Mouse (Mus musculus) limb, embryonic 14.5 days (tissue): ENCODE measurements at regions not wholly inside any gene's neighbourhood (a gene's known extent, or its start where the extent isn't known, plus 50 kb on each side); places are given as distances from the start of the nearest gene placed in this dataset.

Experiments
- ATAC-seq: fragments of 200-750 bp; cut with Nextera tagmentation; 2 replicates; pipeline ENCODE4 v1.8.0; 2017; ENCODE audit warnings: low read depth, moderate number of reproducible peaks, moderate TSS enrichment; ENCODE audit not compliant: low FRiP score
- DNase-seq: peaks from one replicate; pipeline ENCODE4 v3.0.0-alpha.2; 2015; ENCODE audit warnings: low spot score
- H3K27ac ChIP-seq: fragments of 300-500 bp; sonication (generic); replicated peaks from 2 replicates; pipeline ENCODE4 v1.5.1; 2014; ENCODE audit warnings: low read depth, mild to moderate bottlenecking, low read length, moderate library complexity, mixed read lengths
- H3K27me3 ChIP-seq: fragments of 300-500 bp; sonication (generic); 2 replicates; pipeline ENCODE4 v1.6.1; 2014; ENCODE audit warnings: low read length, mixed read lengths; ENCODE audit not compliant: control insufficient read depth, insufficient read depth
- H3K36me3 ChIP-seq: fragments of 300-500 bp; sonication (generic); 2 replicates; pipeline ENCODE4 v1.6.1; 2014; ENCODE audit warnings: mild to moderate bottlenecking, low read length, moderate library complexity, mixed read lengths; ENCODE audit not compliant: control insufficient read depth, insufficient read depth
- H3K4me1 ChIP-seq: fragments of 300-500 bp; sonication (generic); 2 replicates; pipeline ENCODE4 v1.6.1; 2014; ENCODE audit warnings: antibody characterized with exemption, low read length, mixed read lengths; ENCODE audit not compliant: control insufficient read depth, insufficient read depth
- H3K4me2 ChIP-seq: fragments of 300-500 bp; sonication (generic); replicated peaks from 2 replicates; pipeline ENCODE4 v1.6.1; 2014; ENCODE audit warnings: low read depth, mild to moderate bottlenecking, low read length, moderate library complexity; ENCODE audit not compliant: severe bottlenecking
- H3K4me3 ChIP-seq: fragments of 300-500 bp; sonication (generic); replicated peaks from 2 replicates; pipeline ENCODE4 v1.5.1; 2014; ENCODE audit warnings: low read length
- H3K9ac ChIP-seq: fragments of 300-500 bp; sonication (generic); 2 replicates; pipeline ENCODE4 v1.6.1; 2014; ENCODE audit warnings: mild to moderate bottlenecking, low read depth, low read length, moderate library complexity; ENCODE audit not compliant: severe bottlenecking
- H3K9me3 ChIP-seq: fragments of 300-500 bp; sonication (generic); 2 replicates; pipeline ENCODE4 v1.6.1; 2016; ENCODE audit warnings: low read length; ENCODE audit not compliant: control insufficient read depth
- POLR2A ChIP-seq: fragments of 200-500 bp; IDR thresholded peaks from 2 replicates; pipeline ENCODE4 v1.8.0; 2012; ENCODE audit warnings: inconsistent platforms, mild to moderate bottlenecking, moderate library complexity, borderline replicate concordance; ENCODE audit not compliant: insufficient read depth, insufficient read length; ENCODE audit errors: extremely low read depth
- WGBS: fragments of 180-500 bp; shearing (Covaris S2); extraction: QIAGEN DNeasy Blood & Tissue Kit; methylation state at CpG from one replicate; pipeline ENCODE4 v1.1.7; 2014; 5-methylcytosine and 5-hydroxymethylcytosine counted together

DNA sequence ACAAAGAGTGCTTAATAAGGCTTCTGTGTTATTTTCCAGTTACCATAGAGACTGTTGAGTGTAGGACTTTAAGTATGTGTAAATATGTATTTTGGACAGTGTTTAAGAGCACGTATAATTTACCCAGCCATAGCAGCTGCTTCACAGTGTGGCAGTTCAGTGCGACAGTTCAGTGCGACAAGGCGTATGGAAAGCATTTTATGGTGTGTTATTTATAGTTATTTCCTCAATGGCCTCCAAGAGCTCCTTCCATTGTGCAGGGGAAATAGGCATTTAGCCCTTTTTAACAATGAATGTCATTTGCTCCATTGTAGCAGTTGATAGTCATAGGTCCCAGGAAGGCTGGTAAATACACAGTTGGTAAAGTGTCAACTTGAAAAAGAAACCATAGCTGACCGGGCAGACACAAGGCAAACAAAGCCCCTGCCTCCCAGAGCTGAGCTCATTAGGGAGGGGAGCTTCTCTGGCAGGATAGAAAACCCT, 275.1 kb upstream of the Dynlrb2 start:
- no peaks in the 10 kb centered on the region for H3K27me3 ChIP-seq
- no peaks in the 10 kb centered on the region for H3K36me3 ChIP-seq
- TF ChIP-seq POLR2A: no peak
- H3K27ac ChIP-seq: no peak overlapping the region
- no peak overlapping the region for H3K9ac ChIP-seq
- ATAC-seq: no peak
- 23% methylated on average over 5 of the region's 5 CpGs for WGBS
- H3K9me3 ChIP-seq: no peaks in the 10 kb centered on the region
- no peak overlapping the region for H3K4me2 ChIP-seq
- H3K4me1 ChIP-seq: 0 out of 2 replicates have a peak, but pooled peaks cover 4% of the 10 kb centered on the region
- peak; percentile 17 for DNase-seq
- H3K4me3 ChIP-seq: no peak overlapping the region

DNA sequence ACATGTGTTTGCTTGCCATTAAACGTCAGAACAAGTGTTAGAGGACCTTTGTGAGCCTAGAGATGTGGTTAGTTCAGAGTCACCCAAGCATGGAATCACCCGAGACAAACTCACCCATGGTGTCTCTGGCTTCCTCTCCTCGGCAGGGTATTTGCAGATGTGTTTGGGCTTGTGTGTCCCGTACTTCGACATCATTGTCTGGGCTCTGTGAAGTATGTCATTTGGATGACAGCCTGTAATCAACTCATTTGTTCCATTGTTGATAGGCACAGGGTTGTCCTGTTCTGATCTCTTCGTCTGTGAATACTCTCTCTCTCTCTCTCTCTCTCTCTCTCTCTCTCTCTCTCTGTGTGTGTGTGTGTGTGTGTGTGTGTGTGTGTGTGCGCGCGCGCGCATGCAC, 277.8 kb upstream of the Dynlrb2 start:
- Histone ChIP-seq H3K36me3 (no peaks in the 10 kb centered on the region), H3K27me3 (no peaks in the 10 kb centered on the region), H3K4me2 (no peak overlapping the region), H3K27ac (no peak overlapping the region), H3K4me3 (no peak overlapping the region), H3K9me3 (no peaks in the 10 kb centered on the region), H3K4me1 (0 out of 2 replicates have a peak, but pooled peaks cover 4% of the 10 kb centered on the region), H3K9ac (no peak overlapping the region)
- TF ChIP-seq POLR2A: no peak
- WGBS: 87% methylated on average over 11 of the region's 11 CpGs
- DNase-seq (no peak), ATAC-seq (no peak)

DNA sequence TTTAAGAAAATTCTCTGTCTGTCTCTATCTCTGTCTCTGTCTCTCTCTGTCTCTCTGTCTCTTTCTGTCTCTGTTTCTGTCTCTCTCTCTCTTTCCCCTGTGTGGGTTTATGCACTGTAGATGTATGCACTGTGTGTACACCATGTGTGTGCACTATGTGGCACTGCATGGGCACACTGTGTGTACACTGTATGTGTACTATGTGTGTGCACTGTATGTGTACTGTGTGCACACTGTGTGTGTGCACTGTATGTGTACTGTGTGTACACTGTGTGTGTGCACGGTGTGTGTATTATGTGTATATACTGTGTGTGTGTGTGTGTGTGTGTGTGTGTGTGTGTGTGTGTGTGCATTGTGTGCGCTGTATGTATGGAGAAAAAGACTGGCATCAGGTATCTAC, 281.5 kb upstream of the Dynlrb2 start:
- H3K9me3 ChIP-seq: no peaks in the 10 kb centered on the region
- H3K4me2 ChIP-seq: no peak overlapping the region
- DNase-seq (no peak), ATAC-seq (no peak)
- H3K27ac ChIP-seq: no peak overlapping the region
- no peaks in the 10 kb centered on the region for H3K27me3 ChIP-seq
- no peak overlapping the region for H3K9ac ChIP-seq
- 0 out of 2 replicates have a peak, but pooled peaks cover 4% of the 10 kb centered on the region for H3K4me1 ChIP-seq
- H3K4me3 ChIP-seq: no peak overlapping the region
- no peaks in the 10 kb centered on the region for H3K36me3 ChIP-seq
- TF ChIP-seq POLR2A: no peak
- WGBS: 95% methylated on average over 2 of the region's 2 CpGs

DNA sequence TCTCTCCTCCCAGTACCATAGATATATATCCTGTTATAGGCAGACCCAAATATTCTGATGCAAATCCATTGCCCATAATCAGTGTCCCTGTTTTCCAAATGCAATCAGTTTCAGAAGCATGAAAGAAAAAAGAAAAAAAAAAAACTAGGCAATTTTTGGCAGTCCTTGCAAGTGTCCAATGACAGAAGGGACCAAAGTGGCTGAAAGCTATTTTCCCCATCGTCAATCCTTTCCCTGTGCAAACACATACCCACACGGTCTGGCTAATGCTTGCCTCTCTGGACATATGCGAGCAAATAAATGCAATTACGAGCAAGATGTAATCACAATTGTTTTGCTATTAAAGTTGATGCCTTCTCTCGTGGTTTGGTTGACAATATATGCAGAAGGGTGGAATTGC, 288.9 kb upstream of the Dynlrb2 start:
- DNase-seq (no peak), ATAC-seq (no peak)
- Histone ChIP-seq H3K36me3 (no peaks in the 10 kb centered on the region), H3K27ac (no peak overlapping the region), H3K4me3 (no peak overlapping the region), H3K4me1 (no peaks in the 10 kb centered on the region), H3K4me2 (no peak overlapping the region), H3K9ac (no peak overlapping the region), H3K27me3 (no peaks in the 10 kb centered on the region), H3K9me3 (0 out of 2 replicates have a peak, but pooled peaks cover 3% of the 10 kb centered on the region)
- 66% methylated on average over 5 of the region's 5 CpGs for WGBS
- no peak for TF ChIP-seq POLR2A

DNA sequence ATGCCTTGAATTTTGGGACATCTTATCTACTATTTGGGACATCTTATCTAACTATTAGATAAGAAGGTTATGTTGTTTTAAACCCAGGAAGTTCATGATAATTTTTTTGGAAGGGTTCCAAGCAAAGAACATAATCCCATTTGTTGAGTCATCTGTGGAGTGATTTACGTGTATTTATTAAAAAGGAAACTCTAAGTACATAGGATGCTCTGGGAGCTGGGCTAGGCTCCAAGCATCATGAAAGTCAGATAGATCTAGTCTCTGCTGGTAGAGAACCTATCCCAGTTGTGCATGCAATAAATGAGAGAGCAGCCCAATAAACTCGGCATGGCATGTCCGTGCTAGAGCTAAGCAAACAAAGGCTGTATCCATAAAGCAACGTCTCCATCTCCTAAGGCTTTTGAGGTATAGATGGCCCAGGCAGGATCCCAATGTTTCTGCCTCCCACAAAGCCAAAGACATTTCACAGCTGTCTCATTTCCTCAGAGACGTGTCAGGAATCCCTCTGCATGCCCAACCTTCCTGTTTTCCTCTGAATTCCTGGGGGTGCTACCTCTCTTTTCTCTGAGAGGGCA, 289.4 kb upstream of the Dynlrb2 start:
- Histone ChIP-seq H3K9ac (no peak overlapping the region), H3K4me1 (no peaks in the 10 kb centered on the region), H3K4me2 (no peak overlapping the region), H3K4me3 (no peak overlapping the region), H3K9me3 (0 out of 2 replicates have a peak, but pooled peaks cover 5% of the 10 kb centered on the region), H3K27me3 (no peaks in the 10 kb centered on the region), H3K36me3 (no peaks in the 10 kb centered on the region), H3K27ac (no peak overlapping the region)
- TF ChIP-seq POLR2A: no peak
- no peak for DNase-seq
- WGBS: 34% methylated on average over 5 of the region's 5 CpGs
- no peak for ATAC-seq

- 47% methylated on average over 2 of the region's 2 CpGs for WGBS
- TF ChIP-seq POLR2A: no peak
- Histone ChIP-seq H3K9me3 (peaks cover 10% of the 10 kb centered on the region), H3K36me3 (no peaks in the 10 kb centered on the region), H3K27me3 (no peaks in the 10 kb centered on the region), H3K9ac (no peak overlapping the region), H3K4me2 (no peak overlapping the region), H3K4me3 (no peak overlapping the region), H3K4me1 (peaks cover 22% of the 10 kb centered on the region), H3K27ac (no peak overlapping the region)
- no peak for ATAC-seq
- DNase-seq: no peak
These were observed 301.1 kb upstream of the Dynlrb2 start for GRCm38 (mm10) chr8:116203631-116204030.
